Mouse (Mus musculus): ENCODE results near the gene A730015C16Rik. TPM values are rescaled to one million over a fixed set of nuclear protein-coding genes. Genes with fewer than 3 reads are reported as not detected.

The A730015C16Rik gene
- 1.6 and 3.1 TPM in 2 replicates for polyA plus RNA-seq (2016; fragmentation: Nextera tagmentation; extraction: Ambion mirVana)

- Histone ChIP-seq H3K27ac (peak within 1 kb of the TSS; percentile 89), H3K9ac (peak within 1 kb of the TSS; percentile 87), H3K4me1 (peaks cover 21% of the 10 kb centered on the region), H3K36me3 (peaks cover 5% of the 10 kb centered on the region), H3K9me3 (replicated peaks) (no peaks in the 10 kb centered on the region), H3K4me2 (replicated peaks) (peak within 1 kb of the TSS; percentile 98), H3K27me3 (no peaks in the 10 kb centered on the region), H3K4me3 (peak within 1 kb of the TSS; percentile 97)
- WGBS: 10% methylated on average over 20 of the region's 20 CpGs
- ATAC-seq (ENCODE audit: low FRiP score): peak; percentile 45; the same call in 1 of the 2 replicates
Measured at GRCm38 (mm10) chr4:108848505-108848848, at the start of gene A730015C16Rik. Gene A730015C16Rik, minus strand, starts transcription at chr4:108848619.

- H3K4me1 ChIP-seq: no peaks in the 10 kb centered on the region
- H3K27me3 ChIP-seq: no peaks in the 10 kb centered on the region
- no peaks in the 10 kb centered on the region for H3K36me3 ChIP-seq
- no peaks in the 10 kb centered on the region; the same call in 1 of the 2 replicates for H3K9me3 ChIP-seq (replicated peaks)
- no peak overlapping the region for H3K27ac ChIP-seq
- no peak overlapping the region for H3K9ac ChIP-seq
- no peak overlapping the region for H3K4me3 ChIP-seq
- ATAC-seq (ENCODE audit: low FRiP score): no peak
- WGBS: 88% methylated on average over 6 of the region's 6 CpGs
- H3K4me2 ChIP-seq (replicated peaks): no peak overlapping the region
Measured at GRCm38 (mm10) chr4:108890876-108891275, 42.5 kb upstream of the A730015C16Rik start.

- Histone ChIP-seq H3K4me2 (replicated peaks) (no peak overlapping the region), H3K9ac (no peak overlapping the region), H3K4me1 (no peaks in the 10 kb centered on the region; the same call in 1 of the 2 replicates), H3K27me3 (no peaks in the 10 kb centered on the region), H3K9me3 (replicated peaks) (no peaks in the 10 kb centered on the region; the same call in 1 of the 2 replicates), H3K27ac (no peak overlapping the region), H3K36me3 (no peaks in the 10 kb centered on the region), H3K4me3 (no peak overlapping the region)
- no peak for ATAC-seq (ENCODE audit: low FRiP score)
- 87% methylated on average over 4 of the region's 4 CpGs for WGBS
Measured at GRCm38 (mm10) chr4:108887456-108887855, 39.0 kb upstream of the A730015C16Rik start.

GRCm38 (mm10) chr4:108883815-108884214 lies 35.4 kb upstream of the A730015C16Rik start:
- WGBS: 54% methylated on average over 13 of the region's 13 CpGs
- no peak overlapping the region for H3K27ac ChIP-seq
- ATAC-seq (ENCODE audit: low FRiP score): no peak
- 0 out of 2 replicates have a peak overlapping the region, but pooled peaks have one; percentile 6 for H3K4me2 ChIP-seq (replicated peaks)
- peaks cover 8% of the 10 kb centered on the region; the same call in 1 of the 2 replicates for H3K27me3 ChIP-seq
- H3K9ac ChIP-seq: no peak overlapping the region
- no peaks in the 10 kb centered on the region for H3K36me3 ChIP-seq
- H3K9me3 ChIP-seq (replicated peaks): no peaks in the 10 kb centered on the region; the same call in 1 of the 2 replicates
- no peak overlapping the region for H3K4me3 ChIP-seq
- peaks cover 3% of the 10 kb centered on the region for H3K4me1 ChIP-seq

- Histone ChIP-seq H3K27me3 (peaks cover 14% of the 10 kb centered on the region; the same call in 1 of the 2 replicates), H3K9ac (peak within 1 kb of the TSS; percentile 73), H3K36me3 (no peaks in the 10 kb centered on the region), H3K9me3 (replicated peaks) (no peaks in the 10 kb centered on the region), H3K4me2 (replicated peaks) (peak within 1 kb of the TSS; percentile 93), H3K27ac (peak within 1 kb of the TSS; percentile 64), H3K4me1 (peaks cover 3% of the 10 kb centered on the region), H3K4me3 (peak within 1 kb of the TSS; percentile 55)
- 1% methylated on average over 46 of the region's 46 CpGs for WGBS
- peak; percentile 90 for ATAC-seq (ENCODE audit: low FRiP score)
Measured at GRCm38 (mm10) chr4:108878963-108879822, 30.8 kb upstream of the A730015C16Rik start, which contains the start of gene Rab3b. Gene Rab3b, plus strand, starts transcription at chr4:108879063.

GRCm38 (mm10) chr4:108877901-108878300 lies 29.5 kb upstream of the A730015C16Rik start:
- no peak overlapping the region for H3K9ac ChIP-seq
- no peak overlapping the region for H3K4me3 ChIP-seq
- WGBS: 77% methylated on average over 6 of the region's 6 CpGs
- H3K36me3 ChIP-seq: no peaks in the 10 kb centered on the region
- H3K27me3 ChIP-seq: peaks cover 14% of the 10 kb centered on the region; the same call in 1 of the 2 replicates
- H3K9me3 ChIP-seq (replicated peaks): no peaks in the 10 kb centered on the region
- H3K27ac ChIP-seq: no peak overlapping the region
- no peak overlapping the region for H3K4me2 ChIP-seq (replicated peaks)
- peaks cover 3% of the 10 kb centered on the region for H3K4me1 ChIP-seq
- no peak for ATAC-seq (ENCODE audit: low FRiP score)

- H3K9ac ChIP-seq: no peak overlapping the region
- no peak overlapping the region for H3K4me2 ChIP-seq (replicated peaks)
- H3K9me3 ChIP-seq (replicated peaks): no peaks in the 10 kb centered on the region
- no peaks in the 10 kb centered on the region for H3K4me1 ChIP-seq
- WGBS: 89% methylated on average over 5 of the region's 5 CpGs
- H3K27me3 ChIP-seq: 0 out of 2 replicates have a peak, but pooled peaks cover 6% of the 10 kb centered on the region
- no peak overlapping the region for H3K27ac ChIP-seq
- no peak overlapping the region for H3K4me3 ChIP-seq
- no peak for ATAC-seq (ENCODE audit: low FRiP score)
- no peaks in the 10 kb centered on the region for H3K36me3 ChIP-seq
Measured at GRCm38 (mm10) chr4:108873746-108874145, 25.3 kb upstream of the A730015C16Rik start.

GRCm38 (mm10) chr4:108869730-108870374 lies 21.4 kb upstream of the A730015C16Rik start:
- Histone ChIP-seq H3K27me3 (no peaks in the 10 kb centered on the region), H3K9me3 (replicated peaks) (no peaks in the 10 kb centered on the region), H3K27ac (no peak overlapping the region), H3K4me2 (replicated peaks) (no peak overlapping the region), H3K9ac (no peak overlapping the region), H3K4me3 (no peak overlapping the region), H3K4me1 (no peaks in the 10 kb centered on the region), H3K36me3 (peaks cover under 1% of the 10 kb centered on the region; the same call in 1 of the 2 replicates)
- peak; percentile 69 for ATAC-seq (ENCODE audit: low FRiP score)
- 36% methylated on average over 10 of the region's 10 CpGs for WGBS

GRCm38 (mm10) chr4:108866806-108867205 lies 18.4 kb upstream of the A730015C16Rik start:
- no peak overlapping the region for H3K4me3 ChIP-seq
- H3K27ac ChIP-seq: no peak overlapping the region
- H3K9ac ChIP-seq: no peak overlapping the region
- H3K36me3 ChIP-seq: peaks cover 23% of the 10 kb centered on the region
- H3K9me3 ChIP-seq (replicated peaks): no peaks in the 10 kb centered on the region
- 85% methylated on average over 7 of the region's 7 CpGs for WGBS
- H3K27me3 ChIP-seq: no peaks in the 10 kb centered on the region
- H3K4me2 ChIP-seq (replicated peaks): no peak overlapping the region
- H3K4me1 ChIP-seq: no peaks in the 10 kb centered on the region
- no peak for ATAC-seq (ENCODE audit: low FRiP score)

GRCm38 (mm10) chr4:108847715-108848504 lies 509 bp downstream of the A730015C16Rik start, which contains the start of gene Kti12:
Gene Kti12, plus strand, starts transcription at chr4:108847785.
- H3K27me3 ChIP-seq: no peaks in the 10 kb centered on the region
- peaks cover 21% of the 10 kb centered on the region for H3K4me1 ChIP-seq
- no peaks in the 10 kb centered on the region for H3K9me3 ChIP-seq (replicated peaks)
- peak within 1 kb of the TSS; percentile 98 for H3K4me2 ChIP-seq (replicated peaks)
- peak within 1 kb of the TSS; percentile 97 for H3K4me3 ChIP-seq
- under 1% methylated on average over 76 of the region's 77 CpGs for WGBS
- peak within 1 kb of the TSS; percentile 89 for H3K27ac ChIP-seq
- peak within 1 kb of the TSS; percentile 87 for H3K9ac ChIP-seq
- no peaks in the 10 kb centered on the region for H3K36me3 ChIP-seq
- ATAC-seq (ENCODE audit: low FRiP score): peak; percentile 87

- H3K4me1 ChIP-seq: peaks cover 21% of the 10 kb centered on the region
- H3K4me3 ChIP-seq: no peak overlapping the region
- H3K4me2 ChIP-seq (replicated peaks): no peak overlapping the region
- ATAC-seq (ENCODE audit: low FRiP score): no peak
- WGBS: 91% methylated on average over 5 of the region's 5 CpGs
- no peaks in the 10 kb centered on the region for H3K27me3 ChIP-seq
- H3K27ac ChIP-seq: no peak overlapping the region
- H3K36me3 ChIP-seq: no peaks in the 10 kb centered on the region
- H3K9ac ChIP-seq: no peak overlapping the region
- no peaks in the 10 kb centered on the region for H3K9me3 ChIP-seq (replicated peaks)
Measured at GRCm38 (mm10) chr4:108845824-108846569, 2.4 kb downstream of the A730015C16Rik start.
